Mouse (Mus musculus) c-Kit-positive CD71-positive TER-119-positive erythroid progenitor cells, embryonic 14.5 days (primary cell): ENCODE measurements around the gene Ints1.
A peak's percentile ranks its signal among the peaks of the same experiment; 100 is the strongest.
"Not testable (repeated sequence)": the region's sequence is repeated elsewhere in the genome, so short reads cannot be mapped to it uniquely, and the experiment has no call there.

Experiments
- DNase-seq: peaks from one replicate; pipeline ENCODE4 v3.0.0-alpha.2; 2013; ENCODE audit warnings: low spot score

The Ints1 gene

DNA sequence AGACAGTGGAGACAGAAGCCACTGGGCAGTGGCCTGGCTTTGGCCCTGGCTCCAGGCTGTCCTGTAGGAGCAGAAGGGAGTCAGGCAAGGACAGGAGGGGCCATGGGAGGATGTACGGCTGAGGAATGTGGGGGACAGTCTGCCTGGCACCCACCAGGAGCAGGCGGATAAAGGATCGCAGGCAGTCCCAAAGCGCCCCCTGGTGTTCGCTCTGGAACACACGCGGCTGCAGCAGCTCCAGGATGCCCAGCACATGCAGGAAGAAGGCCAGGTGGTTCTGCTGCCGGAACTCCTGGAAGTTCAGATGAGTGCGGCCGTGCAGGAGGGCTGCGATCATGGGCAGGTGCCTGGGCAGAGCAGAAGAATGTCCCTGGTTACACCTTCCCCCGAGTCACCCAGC, 20.7 kb downstream of the Ints1 start:
- DNase-seq = peak; percentile 60

DNA sequence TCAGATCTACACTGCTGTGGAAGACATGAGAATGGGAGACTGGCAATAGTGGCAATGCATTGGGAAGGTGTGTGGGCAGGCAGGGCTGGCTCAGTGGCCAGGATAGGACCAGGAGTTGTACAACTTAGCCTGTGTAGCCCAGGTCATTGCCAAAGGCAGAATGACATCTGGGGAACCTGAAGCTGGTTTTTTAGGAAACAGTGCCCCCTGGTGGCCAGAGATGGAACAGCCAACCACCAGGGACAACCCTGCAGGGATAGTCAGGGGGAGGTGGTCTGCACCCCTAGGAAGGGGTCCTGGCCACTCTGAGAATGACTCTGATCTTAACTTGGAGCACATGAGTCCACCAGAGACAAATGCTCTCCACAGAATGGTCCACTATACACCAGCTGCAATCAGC, 24.9 kb downstream of the Ints1 start:
- DNase-seq = peak; percentile 67

DNA sequence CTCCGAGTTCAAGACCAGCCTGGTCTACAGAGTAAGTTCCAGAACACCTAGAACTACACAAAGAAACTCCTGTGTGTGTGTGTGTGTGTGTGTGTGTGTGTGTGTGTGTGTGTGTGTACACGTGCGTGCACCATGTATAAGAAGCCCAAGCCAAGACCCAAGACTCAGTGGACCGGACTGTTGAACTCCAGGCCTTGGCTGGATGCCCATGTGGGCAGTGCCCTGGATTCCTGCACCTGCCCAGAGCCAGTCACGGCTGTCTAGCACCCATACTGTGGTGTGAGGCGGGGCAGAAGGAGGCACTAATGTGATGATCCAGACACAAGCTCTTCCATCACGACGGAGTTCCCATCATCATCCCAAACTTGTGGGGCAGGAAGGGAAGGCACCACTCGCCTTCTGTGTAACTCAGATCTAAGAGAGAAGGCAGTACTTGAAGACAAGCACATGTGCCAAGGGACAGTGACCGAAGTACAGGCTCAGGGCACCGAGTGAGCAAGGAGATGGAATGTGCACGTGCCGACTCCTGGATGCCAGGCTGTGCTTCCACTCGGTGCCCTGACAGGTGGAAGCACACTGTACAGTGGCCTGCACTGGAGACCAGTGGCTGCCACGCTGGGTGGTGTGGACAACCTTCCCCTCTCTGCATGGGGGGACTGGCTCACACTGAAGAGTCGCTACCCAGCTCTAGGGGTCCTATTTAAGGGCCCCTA, 25.9 kb downstream of the Ints1 start:
- DNase-seq = no peak

DNA sequence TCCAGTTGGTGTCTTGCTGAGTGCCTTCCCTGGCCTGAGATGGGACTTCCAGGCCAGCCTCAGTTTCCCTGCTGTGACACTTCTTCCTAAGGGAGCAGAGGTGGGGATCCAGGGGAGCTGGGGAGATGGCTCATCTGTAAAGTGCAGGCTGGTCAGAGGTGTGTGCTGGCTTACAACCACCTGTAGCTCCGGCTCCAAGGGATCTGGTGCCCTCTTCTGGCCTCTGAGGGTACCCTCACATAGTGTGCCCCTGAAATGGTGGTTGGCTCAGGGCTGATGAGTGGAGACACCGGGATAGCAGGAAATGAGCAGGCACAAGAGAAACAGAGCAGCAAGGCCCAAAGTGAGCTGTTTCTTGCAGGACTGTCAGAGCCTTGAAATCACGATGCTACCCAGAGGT, 29.7 kb downstream of the Ints1 start:
- DNase-seq = peak; percentile 69

DNA sequence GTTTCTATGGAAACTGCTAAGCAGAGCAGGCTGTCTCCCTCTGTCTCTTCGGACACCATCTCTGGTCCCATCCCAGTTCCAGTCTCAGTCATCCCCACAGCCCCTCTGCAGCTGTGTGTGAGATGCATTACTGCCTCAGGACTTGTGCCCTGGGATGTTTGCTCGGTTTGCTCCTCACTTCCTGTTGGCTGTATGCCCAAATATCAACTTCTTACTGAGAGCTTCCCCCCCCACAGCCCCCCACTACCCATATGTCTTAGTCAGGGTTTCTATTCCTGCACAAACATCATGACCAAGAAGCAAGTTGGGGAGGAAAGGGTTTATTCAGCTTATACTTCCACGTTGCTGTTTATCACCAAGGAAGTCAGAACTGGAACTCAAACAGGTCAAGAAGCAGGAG, 32.8 kb downstream of the Ints1 start:
- DNase-seq = not testable (repeated sequence)

DNA sequence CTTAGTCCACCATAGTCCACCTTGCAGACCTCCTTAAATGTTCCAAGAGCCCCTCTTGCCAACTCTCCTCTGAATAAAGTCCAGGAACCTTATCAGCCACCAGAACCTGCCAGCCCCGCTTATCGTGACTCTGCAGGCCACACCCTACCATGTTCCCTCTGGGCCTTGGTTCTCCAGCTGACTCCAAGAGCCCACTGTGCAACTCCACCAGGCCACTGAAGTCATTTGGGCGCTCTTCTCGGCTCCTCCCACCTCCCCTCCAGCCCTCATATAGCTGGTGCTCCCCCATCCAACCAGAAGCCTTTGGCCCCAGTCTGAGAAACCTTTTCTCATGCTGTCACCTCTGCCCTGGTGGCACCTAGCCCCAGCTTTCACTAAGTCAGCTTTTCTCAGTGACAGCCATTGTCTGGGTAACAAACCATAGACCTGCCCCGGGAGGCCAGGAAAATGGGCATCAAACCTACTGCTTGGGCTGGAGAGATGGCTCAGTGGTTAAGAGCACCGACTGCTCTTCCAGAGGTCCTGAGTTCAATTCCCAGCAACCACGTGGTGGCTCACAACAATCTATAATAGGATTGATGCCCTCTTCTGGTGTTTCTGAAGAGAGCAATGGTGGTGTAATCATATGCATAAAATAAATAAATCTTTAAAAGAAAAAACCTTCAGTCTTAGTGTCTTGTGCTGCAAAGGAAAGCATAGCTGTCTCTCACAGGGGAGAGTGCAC, 36.7 kb downstream of the Ints1 start:
- DNase-seq = peak; percentile 96

DNA sequence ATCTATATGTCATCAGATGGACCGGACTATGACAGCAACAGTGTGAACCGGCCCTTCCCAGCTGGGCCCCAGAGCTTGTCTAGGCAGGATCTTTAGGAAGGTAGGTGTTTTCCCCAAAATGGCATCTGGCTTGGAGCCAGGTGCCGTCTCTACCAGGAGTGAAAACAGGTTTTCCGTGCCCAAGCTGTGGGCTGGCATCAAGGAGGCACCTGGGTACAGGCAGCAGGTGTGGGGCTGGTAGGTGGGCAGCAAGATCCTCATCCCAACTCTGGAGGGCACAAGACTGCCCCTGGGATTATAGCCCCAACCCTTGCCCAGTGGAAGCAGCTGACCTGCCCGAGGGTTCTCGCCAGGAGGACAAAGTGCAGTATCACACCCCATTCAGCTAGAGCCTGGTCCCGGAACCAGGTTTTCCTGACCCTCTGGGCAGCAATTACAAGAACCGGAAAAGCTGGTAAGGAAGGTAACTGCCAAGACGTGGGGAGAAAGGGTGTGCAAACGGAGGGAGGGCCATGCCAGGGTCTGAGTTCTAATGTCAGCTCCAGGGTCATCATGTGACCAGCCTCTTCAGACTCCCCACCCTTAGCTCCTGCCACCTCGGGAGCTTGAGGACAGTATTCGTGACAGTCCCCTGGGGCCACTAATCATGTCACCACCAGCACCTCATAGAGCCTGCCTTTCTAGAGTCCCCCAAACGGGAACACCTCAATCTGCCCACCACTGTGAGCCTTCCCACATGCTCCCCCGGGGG, 37.5 kb downstream of the Ints1 start:
- no peak for DNase-seq

DNA sequence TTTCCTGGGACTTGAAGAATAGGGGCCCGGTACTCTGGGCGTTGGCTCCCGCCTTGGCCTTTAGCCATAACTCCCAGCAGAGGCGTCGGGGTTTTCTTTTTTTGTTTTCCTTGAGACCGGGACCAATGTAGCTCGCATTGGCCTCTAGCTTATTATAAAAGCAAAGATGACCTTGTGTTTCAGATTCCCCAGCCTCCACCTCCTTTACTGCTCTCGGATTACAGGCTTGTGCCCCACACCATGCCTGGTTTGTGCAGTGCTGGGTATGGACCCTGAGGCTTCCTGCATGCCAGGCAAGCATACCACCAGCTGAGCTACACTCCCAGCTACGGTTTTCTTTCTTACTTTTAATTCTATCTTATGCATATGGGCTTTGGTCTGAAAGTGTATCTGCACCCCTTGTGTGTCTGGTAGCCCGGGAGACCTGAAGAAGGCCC, 39.0 kb downstream of the Ints1 start:
- no peak for DNase-seq

DNA sequence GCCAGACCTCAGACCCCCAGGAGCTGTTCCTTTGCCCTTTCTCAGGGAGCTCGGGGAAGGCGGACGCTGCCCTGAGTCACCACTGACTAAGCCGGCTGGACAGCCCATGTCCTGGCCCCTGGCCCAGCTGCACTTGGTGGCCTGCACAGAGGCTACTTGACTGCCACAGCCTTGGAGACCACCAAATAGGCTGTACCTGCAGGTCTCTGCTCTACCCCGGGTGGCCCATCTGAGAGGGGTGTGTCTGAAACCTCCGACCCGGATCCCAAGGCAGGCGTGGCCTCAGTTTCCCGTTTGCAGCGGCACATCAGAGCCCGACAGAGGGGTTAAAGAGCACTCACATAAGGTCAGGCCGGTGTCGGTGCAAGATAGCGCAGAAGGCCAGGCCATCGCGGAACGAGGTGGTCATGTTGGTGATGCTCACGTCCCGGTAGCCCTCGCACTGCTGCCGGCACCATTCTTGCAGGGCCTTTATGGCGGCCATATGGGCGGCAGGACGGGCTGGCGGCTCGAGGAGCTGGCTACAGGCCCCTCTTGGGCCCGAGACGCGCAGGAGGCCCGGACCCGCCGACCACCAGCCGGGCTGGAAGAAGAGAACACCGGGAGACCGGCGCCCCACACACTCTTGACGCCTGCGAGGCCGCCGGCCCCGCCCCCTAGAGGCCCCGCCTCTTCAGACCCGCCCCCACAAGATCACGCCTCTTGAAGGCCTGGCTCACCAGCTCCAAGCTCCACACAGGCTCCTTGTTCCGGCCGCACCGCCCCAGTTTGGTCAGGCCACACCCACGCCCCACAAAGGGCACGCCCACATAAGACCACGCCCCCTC, 39.6 kb downstream of the Ints1 start, which contains the start of gene Micall2:
Gene Micall2, minus strand, starts transcription at position 660 of the 827 bp plus-strand sequence.
- peak; percentile 99 for DNase-seq

DNA sequence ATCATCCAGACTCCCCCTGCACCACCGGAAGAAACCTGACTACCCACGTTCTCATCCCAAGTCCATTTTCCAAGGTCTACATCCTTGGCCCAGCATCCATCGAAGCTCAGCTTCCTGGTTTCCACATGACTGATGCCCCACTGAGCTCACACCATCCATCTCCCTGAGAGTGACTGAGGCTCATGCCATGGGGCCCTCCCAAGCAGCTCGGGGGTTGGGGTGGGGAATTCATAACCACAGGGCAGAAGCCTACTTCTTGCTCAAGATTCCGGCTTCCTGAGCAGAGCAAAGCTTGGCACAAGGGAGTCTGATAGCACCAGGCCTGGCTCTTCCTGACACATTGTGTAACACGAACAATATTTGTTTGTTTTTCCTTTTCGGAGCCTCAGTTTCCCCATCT, 40.7 kb downstream of the Ints1 start:
- DNase-seq = no peak

DNA sequence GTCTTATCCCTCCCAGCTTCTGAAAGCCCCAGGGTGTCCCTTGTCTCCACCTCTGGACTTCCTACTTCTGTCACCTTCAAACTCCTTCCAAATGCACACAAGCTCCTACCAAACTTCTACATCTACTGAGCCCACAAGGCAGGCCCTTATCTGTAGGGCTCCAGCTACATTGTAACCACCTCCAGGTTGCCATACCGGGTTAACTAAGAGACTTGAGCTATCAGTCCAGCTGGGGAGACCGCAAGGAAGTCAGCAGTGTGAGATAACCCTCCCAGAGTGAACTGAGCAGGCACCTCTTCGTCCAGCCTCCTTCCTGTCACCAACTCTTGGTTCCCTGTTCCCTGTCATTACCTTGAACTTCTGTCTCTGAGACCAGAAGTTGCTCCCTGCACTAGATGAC, 41.5 kb downstream of the Ints1 start:
- peak; percentile 88 for DNase-seq

DNA sequence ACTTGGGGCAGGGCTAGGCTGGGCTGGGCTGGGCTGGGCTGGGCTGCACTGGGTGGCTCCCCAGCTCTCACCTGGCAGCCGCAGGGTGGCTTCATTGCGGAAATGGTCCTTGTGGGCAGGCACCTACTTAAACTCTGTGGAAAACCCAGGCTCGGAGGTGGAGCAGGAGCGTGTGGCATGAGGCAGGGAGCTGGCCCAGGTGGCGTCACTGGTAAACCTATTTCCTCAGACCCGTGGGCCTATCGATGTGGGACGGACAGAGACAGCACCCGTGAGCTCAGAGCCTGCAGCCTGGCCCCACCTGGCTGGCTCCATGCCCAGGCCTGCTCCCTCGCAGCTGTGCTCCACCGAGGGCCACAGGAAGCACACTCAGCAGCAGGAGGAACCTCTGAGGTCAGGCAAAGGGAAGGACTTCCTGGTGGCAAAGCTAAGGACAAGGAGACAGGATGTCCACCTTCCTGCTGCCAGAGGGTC, 42.8 kb downstream of the Ints1 start:
- DNase-seq = no peak

DNA sequence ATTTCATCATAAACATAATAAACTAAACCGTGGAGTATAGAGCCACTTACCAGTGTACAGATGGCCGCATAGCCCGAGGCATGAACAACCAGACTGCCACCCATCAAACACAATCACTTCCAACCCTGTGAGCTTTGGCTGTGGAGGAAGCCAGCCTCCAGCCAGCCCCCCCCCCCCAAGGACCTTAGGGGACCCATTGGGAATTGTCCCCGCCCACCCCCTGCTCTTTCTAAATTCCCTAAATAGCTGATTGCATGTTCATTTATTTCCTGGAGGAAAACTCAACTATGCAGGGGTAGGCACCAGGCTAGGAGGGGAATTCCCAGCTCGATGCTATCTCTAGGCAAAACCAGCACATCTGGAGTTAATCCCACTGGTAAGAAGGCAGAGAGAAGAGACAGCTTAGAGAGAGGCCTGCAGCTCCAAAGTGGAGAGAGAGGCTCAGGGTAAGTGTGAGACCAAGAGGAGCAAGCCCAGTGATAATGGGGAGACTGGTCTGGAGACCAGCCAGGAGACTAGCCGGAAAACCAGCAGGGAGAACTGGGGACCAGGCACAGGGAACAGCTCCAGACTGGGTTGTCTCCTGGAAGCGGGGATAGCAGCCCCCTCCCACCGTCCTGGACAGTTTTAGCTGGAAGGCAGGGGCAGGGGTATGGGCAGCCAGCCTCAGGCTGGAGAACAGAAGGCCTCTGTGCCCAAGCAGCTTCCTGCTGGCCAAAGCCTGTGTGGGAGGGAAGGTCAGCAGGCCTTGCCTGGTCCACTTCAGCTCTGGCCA, 44.6 kb downstream of the Ints1 start:
- no peak for DNase-seq

DNA sequence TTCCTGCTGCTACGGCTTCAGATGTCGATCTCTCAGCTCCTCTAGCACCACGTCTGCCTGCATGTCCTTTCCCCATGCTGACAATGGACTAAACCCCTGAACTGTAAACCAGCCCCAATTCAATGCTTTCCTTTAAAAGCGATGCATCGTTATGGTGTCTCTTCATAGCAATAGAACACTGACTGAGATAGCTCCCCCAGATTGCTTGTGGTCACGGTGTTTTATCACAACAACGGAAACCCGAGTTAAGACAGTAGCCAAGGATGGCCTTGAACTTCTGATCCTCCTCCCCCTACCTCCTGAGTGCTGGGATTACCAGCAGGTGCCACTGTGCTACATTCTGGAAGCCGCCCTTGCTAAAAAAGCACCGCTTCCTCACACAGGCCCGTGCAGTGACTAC, 48.2 kb downstream of the Ints1 start:
- no peak for DNase-seq

DNA sequence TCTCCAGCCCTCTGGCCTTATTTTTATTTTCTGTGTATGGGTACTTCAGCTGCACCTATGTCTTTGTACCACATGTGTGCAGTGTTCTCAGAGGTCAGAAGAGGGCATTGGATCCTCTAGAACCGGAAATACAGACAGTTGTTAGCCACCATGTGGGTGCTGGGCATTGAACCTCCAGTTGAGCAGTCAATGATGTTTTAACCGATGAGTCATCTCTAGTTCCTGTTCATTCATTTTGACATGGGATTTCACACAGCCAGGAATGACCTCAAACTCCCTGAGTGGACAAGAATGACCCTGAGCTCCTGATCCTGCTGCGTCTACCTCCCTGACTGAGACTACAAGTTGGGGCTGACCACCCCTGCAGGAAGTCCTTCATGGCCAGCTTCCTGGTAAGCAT, 49.3 kb downstream of the Ints1 start:
- DNase-seq = no peak

DNA sequence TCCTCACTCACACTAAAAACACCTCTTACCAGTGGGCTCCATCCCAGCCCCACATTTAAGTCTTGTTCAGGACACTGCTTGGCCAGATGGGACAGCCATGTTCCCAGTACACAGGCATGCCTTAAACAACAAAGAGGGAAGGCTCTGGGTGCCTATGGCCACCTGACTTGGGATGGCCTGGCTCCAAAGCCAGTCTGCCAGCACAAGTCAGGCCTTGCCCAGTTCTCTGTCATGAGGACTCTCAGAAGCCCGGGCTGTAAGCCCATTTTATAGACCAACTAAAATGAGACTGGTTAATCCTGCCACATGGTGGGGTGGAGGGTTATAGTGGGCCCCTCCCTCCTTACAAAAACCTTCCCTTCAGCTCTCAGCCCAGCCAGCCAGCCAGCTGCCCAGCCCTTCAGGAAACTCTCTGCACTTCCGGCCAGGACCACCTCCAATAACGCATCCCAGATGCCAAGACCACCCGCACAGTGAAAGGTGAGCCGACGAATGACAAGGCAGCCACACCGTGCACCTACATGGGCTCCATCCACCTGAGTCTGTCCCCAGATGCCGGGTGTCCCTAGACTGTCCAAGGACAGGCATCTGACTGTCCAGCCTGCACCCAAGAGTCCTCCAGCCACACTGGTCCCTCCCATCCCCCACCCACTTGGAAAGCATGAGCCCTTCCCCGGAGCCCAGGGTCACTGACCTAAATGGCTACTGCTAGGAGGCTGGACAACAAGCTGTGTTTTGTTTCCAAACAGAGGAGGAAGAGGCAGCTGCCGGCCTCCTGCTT, 50.9 kb downstream of the Ints1 start:
- DNase-seq = no peak

DNA sequence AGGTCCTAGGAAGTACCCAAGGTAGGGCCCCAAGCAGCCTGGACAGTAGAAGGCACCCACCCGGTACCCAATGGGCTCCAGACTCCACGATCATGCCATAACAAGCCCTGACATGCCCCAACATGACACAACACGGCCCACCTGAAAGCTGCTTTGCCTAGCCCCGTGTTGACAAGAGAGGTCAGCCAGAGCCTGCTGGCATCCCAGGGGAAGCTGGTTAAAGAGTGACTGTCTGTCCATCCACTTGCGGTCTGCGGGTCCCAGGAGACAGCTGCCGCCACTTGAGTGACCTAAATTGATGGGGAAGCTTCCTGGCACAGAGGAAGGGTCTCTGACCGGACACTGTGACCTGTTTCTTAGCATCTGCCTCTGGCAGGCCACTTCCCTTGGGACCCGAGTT, 52.4 kb downstream of the Ints1 start:
- no peak for DNase-seq

DNA sequence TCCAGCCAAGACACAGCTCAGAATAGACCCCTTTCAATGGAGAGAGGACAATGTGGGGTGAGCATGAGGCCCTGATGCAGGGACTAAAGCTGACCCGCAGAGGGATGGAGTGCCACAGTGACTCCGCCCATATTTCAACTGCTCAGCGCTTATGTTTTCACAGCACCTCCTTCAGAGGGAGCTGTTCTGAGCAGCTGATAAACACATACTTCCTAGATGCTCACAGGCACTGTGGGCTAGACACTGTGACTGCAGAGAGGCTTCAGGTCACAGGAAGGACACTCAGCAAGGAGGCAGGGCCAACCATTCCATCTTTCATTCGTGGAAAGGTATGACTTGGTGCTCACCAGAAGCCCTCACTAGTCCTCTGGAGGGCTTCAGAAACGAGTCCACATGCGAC, 52.8 kb downstream of the Ints1 start:
- DNase-seq = peak; percentile 33

DNA sequence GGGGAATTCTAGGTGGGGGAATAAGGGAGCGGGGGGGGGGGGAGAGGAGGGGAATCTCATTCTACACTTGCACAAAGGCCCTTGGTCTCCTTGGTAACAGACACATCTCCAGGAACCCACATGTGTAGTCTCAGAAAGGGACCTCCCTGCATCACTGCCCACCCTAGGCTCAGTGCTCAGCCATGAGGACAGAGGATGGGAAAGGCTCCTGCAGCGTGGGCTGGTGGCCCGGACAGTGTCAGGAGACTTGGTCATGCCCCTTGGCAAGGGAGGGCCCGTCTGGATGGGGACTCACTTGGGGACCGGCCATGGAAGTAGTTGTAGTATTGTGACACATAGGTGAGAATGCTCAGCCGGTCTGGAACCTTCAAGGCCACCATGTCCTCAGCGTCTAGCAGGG, 56.5 kb downstream of the Ints1 start:
- DNase-seq = no peak

DNA sequence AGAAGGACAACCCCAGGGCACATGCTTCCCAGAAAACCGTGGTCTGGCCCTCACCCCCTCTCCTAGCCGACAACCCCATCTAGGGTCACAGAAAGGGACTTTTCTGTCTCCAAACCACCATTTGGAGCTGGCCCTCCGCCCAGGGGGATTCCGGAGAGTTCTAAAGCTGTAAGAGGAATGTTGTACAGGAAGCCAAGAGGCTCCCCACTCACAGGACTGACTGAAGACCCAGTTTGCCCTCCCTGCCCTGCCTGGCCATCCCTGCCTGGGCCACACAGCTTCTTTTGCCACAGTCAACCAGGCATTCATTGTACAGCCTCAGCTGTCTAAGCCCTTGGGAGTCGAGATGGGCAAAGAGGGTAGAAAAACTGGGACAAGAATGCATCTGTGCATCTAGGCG, 56.9 kb downstream of the Ints1 start:
- no peak for DNase-seq
